Mouse (Mus musculus) cerebellum, adult 2 months (tissue): ENCODE measurements around the gene Rhox11. TPM values are rescaled to one million over a fixed set of nuclear protein-coding genes. Genes with fewer than 3 reads are reported as not detected.

ENCODE experiments used
- DNase-seq, 2 experiments: peaks; one replicate each; pipeline ENCODE4 v3.0.0; 2021
- H3K27ac ChIP-seq: fragments of 200-500 bp; 2 replicates; pipeline ENCODE4 v1.5.1; 2012; ENCODE audit warnings: low read length, control low read depth, inconsistent platforms; ENCODE audit not compliant: insufficient read depth
- H3K27me3 ChIP-seq: fragments of 200-500 bp; 2 replicates; pipeline ENCODE4 v1.6.1; 2012; ENCODE audit warnings: inconsistent platforms, mild to moderate bottlenecking, low read length, moderate library complexity; ENCODE audit not compliant: control insufficient read depth, insufficient read depth
- H3K4me1 ChIP-seq: fragments of 200-500 bp; 2 replicates; pipeline ENCODE4 v1.6.1; 2011; ENCODE audit warnings: low read length; ENCODE audit not compliant: control insufficient read depth, insufficient read depth
- H3K4me3 ChIP-seq: fragments of 200-500 bp; replicated peaks from 2 replicates; pipeline ENCODE3; 2011; ENCODE audit warnings: mild to moderate bottlenecking, low read depth, low read length, control low read depth; ENCODE audit not compliant: insufficient read depth
- CTCF ChIP-seq: fragments of 200-500 bp; IDR thresholded peaks from 2 replicates; pipeline ENCODE4 v1.5.1; 2011; ENCODE audit warnings: low read depth, mild to moderate bottlenecking, control low read depth, low read length, moderate library complexity, borderline replicate concordance; ENCODE audit not compliant: insufficient read depth
- POLR2A ChIP-seq: fragments of 200-500 bp; IDR thresholded peaks from 2 replicates; pipeline ENCODE4 v1.6.1; 2011; ENCODE audit warnings: low read length, control low read depth, borderline replicate concordance; ENCODE audit not compliant: insufficient read depth
- WGBS: fragments of 180-500 bp; shearing (Covaris S2); methylation state at CpG from one replicate; pipeline ENCODE4 v1.1.7; 2018; 5-methylcytosine and 5-hydroxymethylcytosine counted together
- polyA plus RNA-seq: library from polyadenylated mRNA; depleted of rRNA; stranded (reverse); fragments of >200 nt; gene quantifications from 2 replicates; pipeline ENCODE4 v1.2.3, GENCODE M21; 2012; rRNA removed

The Rhox11 gene
- polyA plus RNA-seq, 1 experiment, result not detected

GRCm38 (mm10) chrX:38039666-38040065 lies 45.3 kb downstream of the Rhox11 start:
- 94% methylated on average over 5 of the region's 5 CpGs for WGBS
- H3K4me3 ChIP-seq, result no peak overlapping the region
- H3K27ac ChIP-seq, result no peak overlapping the region
- H3K27me3 ChIP-seq, result no peaks in the 10 kb centered on the region
- no peaks in the 10 kb centered on the region for H3K4me1 ChIP-seq
- no peak for DNase-seq
- TF ChIP-seq POLR2A, result no peak
- no peak for TF ChIP-seq CTCF

- Histone ChIP-seq H3K4me3 (no peak overlapping the region), H3K27me3 (no peaks in the 10 kb centered on the region), H3K4me1 (no peaks in the 10 kb centered on the region), H3K27ac (no peak overlapping the region)
- no peak for DNase-seq
- TF ChIP-seq POLR2A (no peak), CTCF (no peak)
- 70% methylated on average over 2 of the region's 2 CpGs for WGBS
These were observed 51.1 kb downstream of the Rhox11 start for GRCm38 (mm10) chrX:38033841-38034240.

Other genes starting within 250 kb of the Rhox11 start
- gene Rhox8, start 206.2 kb downstream of the Rhox11 start, polyA plus RNA-seq, result not detected in 2 replicates
- gene Rhox7b, start 187.9 kb downstream of the Rhox11 start, polyA plus RNA-seq, result not detected in 2 replicates
- gene Rhox9, start 183.4 kb downstream of the Rhox11 start, polyA plus RNA-seq, result not detected in 2 replicates
- not detected in 2 replicates for gene Btg1-ps1, start 66.3 kb downstream of the Rhox11 start, polyA plus RNA-seq
- gene Btg1-ps2, start 42.0 kb downstream of the Rhox11 start, polyA plus RNA-seq, result not detected in 2 replicates
- gene Rhox10, start 18.7 kb downstream of the Rhox11 start, polyA plus RNA-seq, result not detected in 2 replicates
- not detected in 2 replicates for gene Rhox12, start 25.8 kb upstream of the Rhox11 start, polyA plus RNA-seq
- not detected in 2 replicates for gene Rhox13, start 36.1 kb upstream of the Rhox11 start, polyA plus RNA-seq
- 7.9 and 9.8 TPM in 2 replicates for gene Zbtb33, start 104.7 kb upstream of the Rhox11 start, polyA plus RNA-seq
- 44.8 and 51.5 TPM in 2 replicates for gene Tmem255a, start 167.3 kb upstream of the Rhox11 start, polyA plus RNA-seq
- gene Atp1b4, start 231.0 kb upstream of the Rhox11 start, polyA plus RNA-seq, result not detected in 2 replicates